Mouse (Mus musculus) embryonic facial prominence, embryonic 13.5 days (tissue): ENCODE data around the gene Pofut2. TPM values are rescaled to one million over a fixed set of nuclear protein-coding genes. Genes with fewer than 3 reads are reported as not detected.

Source experiments
- ATAC-seq: fragments of 200-750 bp; cut with Nextera tagmentation; 2 replicates; pipeline ENCODE4 v1.8.0; 2017; ENCODE audit warnings: low read depth; ENCODE audit not compliant: insufficient number of reproducible peaks, insufficient read depth, low FRiP score, low TSS enrichment
- H3K27ac ChIP-seq: fragments of 300-500 bp; sonication (generic); 2 replicates; pipeline ENCODE4 v1.5.1; 2015; ENCODE audit warnings: moderate library complexity, mild to moderate bottlenecking, inconsistent platforms
- H3K27me3 ChIP-seq: fragments of 300-500 bp; sonication (generic); 2 replicates; pipeline ENCODE4 v1.6.1; 2015; ENCODE audit warnings: mild to moderate bottlenecking, inconsistent platforms
- H3K36me3 ChIP-seq: fragments of 300-500 bp; sonication (generic); 2 replicates; pipeline ENCODE4 v1.6.1; 2015; ENCODE audit warnings: mild to moderate bottlenecking, inconsistent platforms
- H3K4me1 ChIP-seq: fragments of 300-500 bp; sonication (generic); 2 replicates; pipeline ENCODE4 v1.6.1; 2015; ENCODE audit warnings: inconsistent platforms
- H3K4me2 ChIP-seq: fragments of 300-500 bp; sonication (generic); 2 replicates; pipeline ENCODE4 v1.6.1; 2015; ENCODE audit warnings: moderate library complexity, mild to moderate bottlenecking, inconsistent platforms
- H3K4me3 ChIP-seq: fragments of 300-500 bp; sonication (generic); 2 replicates; pipeline ENCODE4 v1.5.1; 2015; ENCODE audit warnings: mild to moderate bottlenecking, inconsistent platforms
- H3K9ac ChIP-seq: fragments of 300-500 bp; sonication (generic); 2 replicates; pipeline ENCODE4 v1.6.1; 2015; ENCODE audit warnings: mild to moderate bottlenecking, inconsistent platforms
- H3K9me3 ChIP-seq: fragments of 300-500 bp; sonication (generic); 2 replicates; pipeline ENCODE4 v1.6.1; 2016; ENCODE audit warnings: inconsistent platforms
- WGBS: fragments of 180-500 bp; shearing (Covaris S2); methylation state at CpG from one replicate; pipeline ENCODE4 v1.1.7; 2015; ENCODE audit warnings: mixed read lengths; 5-methylcytosine and 5-hydroxymethylcytosine counted together
- polyA plus RNA-seq: library from polyadenylated mRNA; unstranded; fragments of >200 nt; fragmentation: Nextera tagmentation; extraction: Ambion mirVana; gene quantifications from 2 replicates; pipeline ENCODE4 v1.2.1, GENCODE M21; 2015

The Pofut2 gene
- polyA plus RNA-seq, 1 experiment from 2014 or later: 134 TPM

DNA sequence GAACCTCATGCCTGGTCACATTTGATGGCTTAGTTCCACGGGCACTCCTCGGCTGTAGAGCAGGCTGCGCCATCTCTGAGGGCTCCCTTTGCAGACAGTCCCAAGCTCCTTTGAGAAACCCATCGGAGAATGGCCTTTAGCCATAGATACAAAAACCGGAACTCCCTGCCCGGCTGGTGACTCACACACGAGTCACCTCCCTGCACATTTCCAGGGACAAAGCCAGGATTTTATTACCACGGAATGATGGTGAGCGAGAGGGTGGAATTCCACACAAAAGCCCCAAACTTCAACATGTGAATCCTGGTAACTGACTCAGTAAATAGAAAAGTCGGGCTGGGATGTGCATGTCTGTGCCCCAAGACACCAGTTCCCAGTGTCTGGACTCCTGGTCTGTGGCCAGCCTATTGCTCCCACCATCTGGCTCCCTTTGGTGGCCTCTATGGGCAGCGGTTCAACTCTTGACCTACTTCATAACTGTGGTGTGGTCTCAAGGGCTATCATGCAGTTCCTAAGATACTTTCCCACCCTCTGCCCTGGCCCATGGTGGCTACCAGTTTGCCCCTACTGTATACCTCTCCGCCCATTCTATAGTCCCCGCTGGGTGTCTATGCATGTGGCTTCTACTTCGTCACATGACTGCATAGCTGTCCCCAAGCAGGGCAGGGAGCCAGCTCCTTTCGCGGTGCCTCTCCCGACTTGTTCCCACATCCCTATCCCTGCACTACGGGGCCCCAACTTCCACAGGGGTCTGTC lies 7.1 kb upstream of the Pofut2 start:
- Histone ChIP-seq H3K4me3 (no peak overlapping the region), H3K27me3 (no peaks in the 10 kb centered on the region), H3K27ac (peak overlapping the region; percentile 29; the same call in 1 of the 2 replicates), H3K9me3 (no peaks in the 10 kb centered on the region), H3K4me2 (no peak overlapping the region), H3K36me3 (no peaks in the 10 kb centered on the region), H3K9ac (peak overlapping the region; percentile 21; the same call in 1 of the 2 replicates), H3K4me1 (peaks cover 35% of the 10 kb centered on the region)
- 68% methylated on average over 18 of the region's 18 CpGs for WGBS
- no peak for ATAC-seq

GRCm38 (mm10) chr10:77252790-77253189 lies 6.2 kb upstream of the Pofut2 start:
- Histone ChIP-seq H3K9me3 (no peaks in the 10 kb centered on the region), H3K4me2 (no peak overlapping the region), H3K36me3 (no peaks in the 10 kb centered on the region), H3K27ac (peak overlapping the region; percentile 29; the same call in 1 of the 2 replicates), H3K9ac (peak overlapping the region; percentile 21; the same call in 1 of the 2 replicates), H3K4me3 (no peak overlapping the region), H3K27me3 (no peaks in the 10 kb centered on the region), H3K4me1 (peaks cover 35% of the 10 kb centered on the region)
- ATAC-seq: no peak
- WGBS: 1% methylated on average over 4 of the region's 4 CpGs

- 75% methylated on average over 3 of the region's 3 CpGs for WGBS
- Histone ChIP-seq H3K4me2 (no peak overlapping the region), H3K9me3 (no peaks in the 10 kb centered on the region), H3K4me1 (peaks cover 38% of the 10 kb centered on the region), H3K4me3 (no peak overlapping the region), H3K36me3 (no peaks in the 10 kb centered on the region), H3K27me3 (no peaks in the 10 kb centered on the region), H3K27ac (peak overlapping the region; percentile 84), H3K9ac (no peak overlapping the region)
- ATAC-seq: no peak
Measured at GRCm38 (mm10) chr10:77255231-77255630, 3.8 kb upstream of the Pofut2 start.

DNA sequence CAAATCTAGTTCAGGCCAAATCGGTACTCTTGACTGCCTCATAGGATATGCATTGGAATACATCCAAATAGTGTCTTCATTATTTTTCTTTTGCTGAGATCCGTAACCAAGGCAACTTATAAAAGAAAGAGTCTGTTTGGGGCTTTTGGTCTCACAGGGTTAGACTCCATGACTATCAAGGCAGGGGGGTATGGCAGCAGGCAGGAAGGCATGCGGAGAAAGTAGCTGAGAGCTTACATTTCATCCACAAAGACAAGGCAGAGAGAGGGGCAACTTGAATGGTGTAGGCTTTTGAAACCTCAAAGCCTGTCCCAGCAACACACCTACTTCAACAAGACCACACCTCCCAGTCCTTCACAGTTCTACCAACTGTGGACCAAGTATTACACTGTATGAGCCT lies 3.3 kb upstream of the Pofut2 start:
- H3K9me3 ChIP-seq: no peaks in the 10 kb centered on the region
- no peak overlapping the region for H3K9ac ChIP-seq
- H3K27ac ChIP-seq: no peak overlapping the region
- peaks cover 2% of the 10 kb centered on the region for H3K36me3 ChIP-seq
- H3K27me3 ChIP-seq: no peaks in the 10 kb centered on the region
- H3K4me1 ChIP-seq: peaks cover 42% of the 10 kb centered on the region
- H3K4me2 ChIP-seq: no peak overlapping the region
- WGBS: 69% methylated on average over 3 of the region's 3 CpGs
- no peak for ATAC-seq
- no peak overlapping the region for H3K4me3 ChIP-seq

GRCm38 (mm10) chr10:77258041-77258590 lies 902 bp upstream of the Pofut2 start:
- WGBS: 54% methylated on average over 4 of the region's 4 CpGs
- H3K4me2 ChIP-seq: peak overlapping the region; percentile 86
- H3K27me3 ChIP-seq: no peaks in the 10 kb centered on the region
- peak overlapping the region; percentile 91 for H3K4me3 ChIP-seq
- H3K4me1 ChIP-seq: peaks cover 25% of the 10 kb centered on the region
- peak overlapping the region; percentile 80; the same call in 1 of the 2 replicates for H3K27ac ChIP-seq
- H3K9ac ChIP-seq: peak overlapping the region; percentile 77; the same call in 1 of the 2 replicates
- no peak for ATAC-seq
- no peaks in the 10 kb centered on the region for H3K9me3 ChIP-seq
- H3K36me3 ChIP-seq: peaks cover 26% of the 10 kb centered on the region

DNA sequence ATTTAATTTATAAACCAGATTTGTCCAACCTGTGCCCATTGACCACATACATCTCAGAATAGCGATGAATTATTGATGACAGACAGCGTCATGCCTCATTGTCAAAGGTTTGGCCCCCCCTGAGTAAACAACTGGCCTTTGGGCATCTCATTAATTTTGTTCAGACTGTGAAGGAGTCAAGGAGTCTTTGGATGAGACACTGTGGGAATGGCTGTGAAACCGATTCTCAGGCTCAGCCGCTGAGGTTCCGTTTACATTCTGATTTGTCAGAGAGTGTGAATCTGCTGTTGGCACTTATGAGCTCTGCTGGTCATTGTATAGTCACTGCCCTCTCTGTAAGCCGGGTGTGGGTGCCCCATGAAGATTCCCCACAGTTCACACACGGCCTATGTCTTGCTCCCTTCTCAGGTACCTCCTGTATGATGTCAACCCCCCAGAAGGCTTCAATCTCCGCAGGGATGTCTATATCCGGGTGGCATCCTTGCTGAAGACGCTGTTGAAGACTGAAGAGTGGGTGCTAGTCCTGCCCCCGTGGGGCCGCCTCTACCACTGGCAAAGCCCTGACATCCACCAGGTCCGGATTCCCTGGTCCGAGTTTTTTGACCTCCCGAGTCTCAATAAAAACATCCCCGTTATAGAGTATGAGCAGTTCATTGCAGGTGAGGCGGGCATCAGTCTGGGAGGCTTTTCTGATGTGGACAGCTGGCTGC lies 1.3 kb downstream of the Pofut2 start:
- no peaks in the 10 kb centered on the region for H3K27me3 ChIP-seq
- WGBS: 86% methylated on average over 17 of the region's 17 CpGs
- no peak for ATAC-seq
- peak overlapping the region; percentile 92 for H3K9ac ChIP-seq
- H3K36me3 ChIP-seq: peaks cover 48% of the 10 kb centered on the region
- H3K9me3 ChIP-seq: no peaks in the 10 kb centered on the region
- H3K4me3 ChIP-seq: peak overlapping the region; percentile 91
- peaks cover 19% of the 10 kb centered on the region for H3K4me1 ChIP-seq
- H3K27ac ChIP-seq: no peak overlapping the region
- H3K4me2 ChIP-seq: peak overlapping the region; percentile 86

- Histone ChIP-seq H3K4me2 (no peak overlapping the region), H3K4me1 (no peaks in the 10 kb centered on the region), H3K27me3 (no peaks in the 10 kb centered on the region), H3K9me3 (no peaks in the 10 kb centered on the region), H3K9ac (no peak overlapping the region), H3K36me3 (peaks cover 96% of the 10 kb centered on the region), H3K27ac (no peak overlapping the region), H3K4me3 (no peak overlapping the region)
- 67% methylated on average over 8 of the region's 8 CpGs for WGBS
- ATAC-seq: no peak
Measured at GRCm38 (mm10) chr10:77266281-77266680, 7.3 kb downstream of the Pofut2 start.

- no peak overlapping the region for H3K4me3 ChIP-seq
- no peak overlapping the region for H3K4me2 ChIP-seq
- no peaks in the 10 kb centered on the region for H3K4me1 ChIP-seq
- no peak overlapping the region for H3K27ac ChIP-seq
- no peaks in the 10 kb centered on the region for H3K9me3 ChIP-seq
- no peaks in the 10 kb centered on the region for H3K27me3 ChIP-seq
- H3K9ac ChIP-seq: no peak overlapping the region
- WGBS: 87% methylated on average over 14 of the region's 14 CpGs
- no peak for ATAC-seq
- H3K36me3 ChIP-seq: peaks cover 88% of the 10 kb centered on the region
Measured at GRCm38 (mm10) chr10:77267027-77267426, 8.0 kb downstream of the Pofut2 start.

- H3K9ac ChIP-seq: no peak overlapping the region
- no peak overlapping the region for H3K4me3 ChIP-seq
- no peaks in the 10 kb centered on the region for H3K27me3 ChIP-seq
- ATAC-seq: no peak
- no peak overlapping the region for H3K27ac ChIP-seq
- H3K9me3 ChIP-seq: no peaks in the 10 kb centered on the region
- 89% methylated on average over 7 of the region's 7 CpGs for WGBS
- H3K36me3 ChIP-seq: peaks cover 67% of the 10 kb centered on the region
- no peak overlapping the region for H3K4me2 ChIP-seq
- no peaks in the 10 kb centered on the region for H3K4me1 ChIP-seq
Measured at GRCm38 (mm10) chr10:77269129-77269528, 10.1 kb downstream of the Pofut2 start.

GRCm38 (mm10) chr10:77272980-77273730 lies 14.1 kb downstream of the Pofut2 start:
- Histone ChIP-seq H3K27ac (no peak overlapping the region), H3K9me3 (no peaks in the 10 kb centered on the region), H3K36me3 (peaks cover 27% of the 10 kb centered on the region), H3K4me1 (no peaks in the 10 kb centered on the region), H3K4me2 (no peak overlapping the region), H3K27me3 (no peaks in the 10 kb centered on the region), H3K4me3 (no peak overlapping the region), H3K9ac (no peak overlapping the region)
- ATAC-seq: no peak
- 61% methylated on average over 11 of the region's 11 CpGs for whole genome bisulfite sequencing

DNA sequence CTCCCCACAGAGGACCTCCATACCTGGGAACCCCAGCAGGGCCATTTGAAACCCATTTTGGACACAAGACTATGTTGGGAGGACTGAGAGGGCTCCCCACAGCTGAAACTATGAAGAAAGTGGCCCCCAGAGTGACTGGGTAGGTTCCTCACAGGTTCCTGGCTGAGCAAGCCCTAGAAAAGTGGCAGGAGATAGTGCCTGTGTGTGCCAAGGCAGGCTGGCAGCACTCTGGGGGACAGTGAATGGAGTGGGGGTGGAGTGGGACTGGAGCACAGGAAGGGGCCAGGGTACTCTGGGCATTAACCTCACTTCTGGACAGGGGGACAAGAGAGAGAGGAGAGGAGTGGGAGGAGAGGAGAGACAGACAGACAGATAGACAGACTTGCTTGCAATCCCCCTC lies 14.8 kb downstream of the Pofut2 start:
- no peak for ATAC-seq
- no peak overlapping the region for H3K9ac ChIP-seq
- H3K9me3 ChIP-seq: no peaks in the 10 kb centered on the region
- H3K27me3 ChIP-seq: no peaks in the 10 kb centered on the region
- H3K4me1 ChIP-seq: no peaks in the 10 kb centered on the region
- no peak overlapping the region for H3K27ac ChIP-seq
- H3K4me2 ChIP-seq: no peak overlapping the region
- H3K4me3 ChIP-seq: no peak overlapping the region
- peaks cover 21% of the 10 kb centered on the region for H3K36me3 ChIP-seq
